22 mouse cellular contexts compared by ENCODE assay signal in the genomic region with DNA sequence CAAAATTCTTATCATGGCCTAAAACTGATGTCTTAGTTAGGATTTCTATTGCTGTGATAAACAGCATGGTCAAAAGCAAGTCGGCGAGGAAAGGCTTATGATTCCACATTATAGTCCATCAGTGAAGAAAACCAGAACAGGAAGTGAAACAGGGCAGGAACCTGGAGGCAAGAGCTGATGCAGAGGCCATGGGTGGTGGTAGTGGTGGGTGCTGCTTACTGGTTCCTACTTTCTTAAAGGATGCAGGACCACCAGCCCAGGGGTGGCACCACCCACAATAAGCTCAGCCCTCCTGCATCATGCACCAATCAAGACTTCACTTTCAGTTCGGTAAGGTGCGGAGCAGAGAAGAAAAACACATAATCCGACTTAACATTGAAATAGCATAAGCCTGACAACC.
A peak's percentile ranks its signal among the peaks of the same experiment; 100 is the strongest.
DNase-seq lines count a peak whose midpoint lies in the region; ATAC-seq and TF ChIP-seq lines count a peak whose summit lies in the region.
"Had no signal": no experiment of that assay in that cellular context is flagged by ENCODE, and none has a peak within 500 bp of the region (broad histone marks: within the 10 kb centered on the region; RNA-seq: fewer than 3 reads in every experiment).

No protein-coding gene starts in this region.

- ATAC-seq in heart, embryonic 16.5 days (replicated peaks; ENCODE audit: extremely low read depth, insufficient read depth, low FRiP score), result no peak
- peak; percentile 67 for ATAC-seq in common myeloid progenitor, adult 5-6 weeks (replicated peaks; ENCODE audit: low read depth, poor library complexity, severe bottlenecking)
- ATAC-seq: forebrain, embryonic 14.5 days; midbrain, embryonic 13.5 days had no signal

- H3K36me3 ChIP-seq in heart, embryonic 16.5 days (ENCODE audit: control insufficient read depth, insufficient read depth), result peaks cover 6% of the 10 kb centered on the region; the same call in 1 of the 2 replicates
- no peaks in the 10 kb centered on the region for H3K36me3 ChIP-seq in splenic B cell, adult 2 months (ENCODE audit: control insufficient read depth, insufficient read depth, low read length, poor library complexity, severe bottlenecking)
- H3K36me3 ChIP-seq: embryonic facial prominence, embryonic 12.5 days; limb, embryonic 10.5 days; midbrain, embryonic 13.5 days; neural tube, embryonic 15.5 days; stomach, embryonic 15.5 days had no signal

- no peaks in the 10 kb centered on the region for H3K9me3 ChIP-seq in heart, embryonic 16.5 days (replicated peaks; ENCODE audit: control insufficient read depth, low read length)
- H3K9me3 ChIP-seq: embryonic facial prominence, embryonic 12.5 days; limb, embryonic 10.5 days; midbrain, embryonic 13.5 days; neural tube, embryonic 15.5 days; stomach, embryonic 15.5 days had no signal

- peaks cover 40% of the 10 kb centered on the region for H3K4me1 ChIP-seq in heart, embryonic 16.5 days (ENCODE audit: control insufficient read depth, insufficient read depth, low read length)
- H3K4me1 ChIP-seq: midbrain, embryonic 13.5 days; neural tube, embryonic 15.5 days had no signal

- intact Hi-C loops in heart, postnatal 10 days (cut with DNase I), result no loop called here
- intact Hi-C loops in heart, postnatal 25 days (cut with DNase I), result no loop called here
- intact Hi-C loops in left cerebral cortex, adult 2 months (cut with DNase I), result no loop called here

- H3K4me3 ChIP-seq in heart, embryonic 16.5 days (ENCODE audit: low read length), result no peak overlapping the region
- no peak overlapping the region for H3K4me3 ChIP-seq in left cerebral cortex, adult 2 months
- H3K4me3 ChIP-seq: embryonic facial prominence, embryonic 12.5 days; limb, embryonic 10.5 days; midbrain, embryonic 13.5 days; myocyte; neural tube, embryonic 15.5 days; stomach, embryonic 15.5 days had no signal

- peak overlapping the region; percentile 50 for H3K4me2 ChIP-seq in heart, embryonic 16.5 days (ENCODE audit: low read depth, low read length)
- H3K4me2 ChIP-seq: embryonic facial prominence, embryonic 12.5 days; hindbrain, embryonic 14.5 days; lung, embryonic 14.5 days; midbrain, embryonic 13.5 days; neural tube, embryonic 15.5 days; stomach, embryonic 15.5 days had no signal

- H3K27me3 ChIP-seq in heart, embryonic 16.5 days (ENCODE audit: control insufficient read depth, insufficient read depth, low read length), result no peaks in the 10 kb centered on the region
- H3K27me3 ChIP-seq in splenic B cell, adult 2 months (ENCODE audit: control insufficient read depth, insufficient read depth, low read length, poor library complexity, severe bottlenecking), result no peaks in the 10 kb centered on the region
- H3K27me3 ChIP-seq: embryonic facial prominence, embryonic 12.5 days; midbrain, embryonic 13.5 days; neural tube, embryonic 15.5 days; stomach, embryonic 15.5 days had no signal

- no peak overlapping the region for H3K9ac ChIP-seq in heart, embryonic 16.5 days (ENCODE audit: low read length)
- H3K9ac ChIP-seq: embryonic facial prominence, embryonic 12.5 days; hindbrain, embryonic 14.5 days; lung, embryonic 14.5 days; midbrain, embryonic 13.5 days; neural tube, embryonic 15.5 days; stomach, embryonic 15.5 days had no signal

- WGBS in heart, embryonic 16.5 days, result 81% methylated on average over 5 of the region's 5 CpGs

- peak; percentile 66 for DNase-seq in heart, adult 11 months
- no peak for DNase-seq in heart, postnatal 10 days
- no peak for DNase-seq in heart, postnatal 25 days (ENCODE audit: low spot score)
- DNase-seq in splenic B cell, adult 2 months (ENCODE audit: low read depth, low spot score), result peak; percentile 17
- DNase-seq in lung, postnatal 25 days (ENCODE audit: low spot score), result no peak
- no peak for DNase-seq in left cerebral cortex, adult 2 months (ENCODE audit: extremely low spot score in 1 of 2, low spot score in 2 of 2)
- DNase-seq: adrenal gland, postnatal 36 days; cerebellum, adult 2 months; layer of hippocampus, adult 9-11 months; lung, postnatal 4 days; right cerebral cortex, postnatal 14 days had no signal

- peak overlapping the region; percentile 78 for H3K27ac ChIP-seq in heart, embryonic 16.5 days (ENCODE audit: low read length)
- H3K27ac ChIP-seq in left cerebral cortex, adult 2 months, result no peak overlapping the region
- H3K27ac ChIP-seq: embryonic facial prominence, embryonic 12.5 days; hindbrain, embryonic 14.5 days; limb, embryonic 10.5 days; midbrain, embryonic 13.5 days; neural tube, embryonic 15.5 days had no signal

- no peak for TF ChIP-seq CTCF in left cerebral cortex, adult 2 months (IDR thresholded peaks at IDR 0.05)

Comparison
In these comparisons a context has a peak if more than half of its experiments do, and no peak if none do; other contexts are left out.
1. DNase-seq: peak in heart, adult 11 months (single experiment) and splenic B cell, adult 2 months (single experiment); none in heart, postnatal 10 days (0 of 2), heart, postnatal 25 days (single experiment), lung, postnatal 25 days (single experiment) and left cerebral cortex, adult 2 months (0 of 2).